Mouse (Mus musculus) 3T3-L1 (cell line): Measurements from ENCODE around the gene Gjb4.

Experiments used
- DNase-seq: peaks from one replicate; pipeline ENCODE4 v3.0.0-alpha.2; 2015; ENCODE audit warnings: low read depth, low spot score

The Gjb4 gene

GRCm38 (mm10) chr4:127311561-127311960 is 42.3 kb downstream of the Gjb4 start:
- DNase-seq: no peak

- no peak for DNase-seq
Observed at GRCm38 (mm10) chr4:127306915-127307314, 47.0 kb downstream of the Gjb4 start.

- no peak for DNase-seq
Observed at GRCm38 (mm10) chr4:127303796-127304195, 50.1 kb downstream of the Gjb4 start.
